Mouse (Mus musculus) heart, embryonic 13.5 days (tissue): Measurements from ENCODE around the gene Msh4. TPM values are rescaled to one million over a fixed set of nuclear protein-coding genes. Genes with fewer than 3 reads are reported as not detected.

ENCODE experiments used
- ATAC-seq: fragments of 200-750 bp; cut with Nextera tagmentation; 2 replicates; pipeline ENCODE4 v1.8.0; 2017; ENCODE audit warnings: moderate TSS enrichment; ENCODE audit not compliant: insufficient number of reproducible peaks, low FRiP score, low TSS enrichment; ENCODE audit errors: extremely low read depth
- H3K27ac ChIP-seq: fragments of 300-500 bp; sonication (generic); replicated peaks from 2 replicates; pipeline ENCODE4 v1.5.1; 2015; ENCODE audit warnings: moderate library complexity, mild to moderate bottlenecking, inconsistent platforms
- H3K27me3 ChIP-seq: fragments of 300-500 bp; sonication (generic); replicated peaks from 2 replicates; pipeline ENCODE4 v1.6.1; 2015; ENCODE audit warnings: mild to moderate bottlenecking, inconsistent platforms
- H3K36me3 ChIP-seq: fragments of 300-500 bp; sonication (generic); 2 replicates; pipeline ENCODE4 v1.6.1; 2015; ENCODE audit warnings: mild to moderate bottlenecking, inconsistent platforms
- H3K4me1 ChIP-seq: fragments of 300-500 bp; sonication (generic); 2 replicates; pipeline ENCODE4 v1.6.1; 2015; ENCODE audit warnings: inconsistent platforms
- H3K4me2 ChIP-seq: fragments of 300-500 bp; sonication (generic); 2 replicates; pipeline ENCODE4 v1.6.1; 2015; ENCODE audit warnings: inconsistent platforms, mild to moderate bottlenecking, moderate library complexity
- H3K4me3 ChIP-seq: fragments of 300-500 bp; sonication (generic); 2 replicates; pipeline ENCODE4 v1.5.1; 2015; ENCODE audit warnings: moderate library complexity, mild to moderate bottlenecking, inconsistent platforms
- H3K9ac ChIP-seq: fragments of 300-500 bp; sonication (generic); 2 replicates; pipeline ENCODE4 v1.6.1; 2015; ENCODE audit warnings: inconsistent platforms, mild to moderate bottlenecking, moderate library complexity
- H3K9me3 ChIP-seq: fragments of 300-500 bp; sonication (generic); 2 replicates; pipeline ENCODE4 v1.6.1; 2016; ENCODE audit warnings: inconsistent platforms
- WGBS: fragments of 180-500 bp; shearing (Covaris S2); methylation state at CpG from one replicate; pipeline ENCODE4 v1.1.7; 2015; ENCODE audit warnings: mixed read lengths; 5-methylcytosine and 5-hydroxymethylcytosine counted together
- polyA plus RNA-seq: library from polyadenylated mRNA; unstranded; fragments of >200 nt; fragmentation: Nextera tagmentation; extraction: Ambion mirVana; gene quantifications from 2 replicates; pipeline ENCODE4 v1.2.1, GENCODE M21; 2015

Msh4 gene
- polyA plus RNA-seq: 0.10 and 0.12 TPM in 2 replicates

- Histone ChIP-seq H3K27me3 (no peaks in the 10 kb centered on the region), H3K9ac (no peak within 1 kb of the TSS), H3K4me3 (no peak within 1 kb of the TSS), H3K9me3 (no peaks in the 10 kb centered on the region), H3K4me2 (no peak within 1 kb of the TSS), H3K36me3 (peaks cover 82% of the 10 kb centered on the region), H3K27ac (peak within 1 kb of the TSS; percentile 15; the same call in 1 of the 2 replicates), H3K4me1 (peaks cover 54% of the 10 kb centered on the region)
- WGBS: 82% methylated on average over 9 of the region's 9 CpGs
- no peak for ATAC-seq
Measured at GRCm38 (mm10) chr3:153906136-153906871, at the start of gene Msh4. Gene Msh4, minus strand, starts transcription at chr3:153906138.

- Histone ChIP-seq H3K9ac (no peak overlapping the region), H3K9me3 (no peaks in the 10 kb centered on the region; the same call in 1 of the 2 replicates), H3K4me2 (no peak overlapping the region), H3K4me3 (no peak overlapping the region), H3K27me3 (no peaks in the 10 kb centered on the region), H3K36me3 (no peaks in the 10 kb centered on the region), H3K27ac (no peak overlapping the region), H3K4me1 (peaks cover 10% of the 10 kb centered on the region)
- WGBS: 60% methylated on average over 2 of the region's 2 CpGs
- ATAC-seq: no peak
Measured at GRCm38 (mm10) chr3:153948176-153948575, 42.2 kb upstream of the Msh4 start.

GRCm38 (mm10) chr3:153947271-153947670 lies 41.3 kb upstream of the Msh4 start:
- Histone ChIP-seq H3K27me3 (no peaks in the 10 kb centered on the region), H3K27ac (no peak overlapping the region), H3K9me3 (no peaks in the 10 kb centered on the region; the same call in 1 of the 2 replicates), H3K4me2 (no peak overlapping the region), H3K4me3 (no peak overlapping the region), H3K9ac (no peak overlapping the region), H3K4me1 (peaks cover 19% of the 10 kb centered on the region), H3K36me3 (no peaks in the 10 kb centered on the region)
- 65% methylated on average over 4 of the region's 4 CpGs for WGBS
- no peak for ATAC-seq

- Histone ChIP-seq H3K4me1 (peaks cover 38% of the 10 kb centered on the region), H3K9ac (peak within 1 kb of the TSS; percentile 97), H3K27ac (peak within 1 kb of the TSS; percentile 94), H3K36me3 (peaks cover 25% of the 10 kb centered on the region), H3K9me3 (no peaks in the 10 kb centered on the region), H3K27me3 (no peaks in the 10 kb centered on the region), H3K4me3 (peak within 1 kb of the TSS; percentile 90), H3K4me2 (peak within 1 kb of the TSS; percentile 81)
- peak; percentile 99 for ATAC-seq
- under 1% methylated on average over 41 of the region's 41 CpGs for WGBS
Measured at GRCm38 (mm10) chr3:153944335-153944990, 38.5 kb upstream of the Msh4 start, which contains the start of gene Acadm. Gene Acadm, minus strand, starts transcription at chr3:153944632.

GRCm38 (mm10) chr3:153943901-153944334 lies 38.0 kb upstream of the Msh4 start:
- WGBS: 1% methylated on average over 19 of the region's 19 CpGs

GRCm38 (mm10) chr3:153943003-153943640 lies 37.2 kb upstream of the Msh4 start:
- peaks cover 39% of the 10 kb centered on the region for H3K36me3 ChIP-seq
- peak overlapping the region; percentile 90 for H3K4me3 ChIP-seq
- H3K9me3 ChIP-seq: no peaks in the 10 kb centered on the region
- H3K9ac ChIP-seq: peak overlapping the region; percentile 97
- peak overlapping the region; percentile 81 for H3K4me2 ChIP-seq
- H3K27ac ChIP-seq: peak overlapping the region; percentile 94
- ATAC-seq: no peak
- 32% methylated on average over 12 of the region's 12 CpGs for WGBS
- H3K27me3 ChIP-seq: no peaks in the 10 kb centered on the region
- H3K4me1 ChIP-seq: peaks cover 38% of the 10 kb centered on the region

More at GRCm38 (mm10) chr3:153943901-153944334, 38.0 kb upstream of the Msh4 start:
- Histone ChIP-seq H3K27ac (peak overlapping the region; percentile 94), H3K36me3 (peaks cover 31% of the 10 kb centered on the region), H3K9ac (peak overlapping the region; percentile 97), H3K4me2 (peak overlapping the region; percentile 81), H3K9me3 (no peaks in the 10 kb centered on the region), H3K27me3 (no peaks in the 10 kb centered on the region), H3K4me3 (peak overlapping the region; percentile 90), H3K4me1 (peaks cover 38% of the 10 kb centered on the region)
- peak; percentile 4; the same call in 1 of the 2 replicates for ATAC-seq

- Histone ChIP-seq H3K27ac (no peak overlapping the region), H3K9ac (0 out of 2 replicates have a peak overlapping the region, but pooled peaks have one; percentile 10), H3K27me3 (no peaks in the 10 kb centered on the region), H3K4me1 (peaks cover 38% of the 10 kb centered on the region), H3K4me2 (no peak overlapping the region), H3K36me3 (peaks cover 54% of the 10 kb centered on the region), H3K4me3 (no peak overlapping the region), H3K9me3 (no peaks in the 10 kb centered on the region)
- ATAC-seq: no peak
- WGBS: 86% methylated on average over 13 of the region's 13 CpGs
Measured at GRCm38 (mm10) chr3:153941613-153942012, 35.7 kb upstream of the Msh4 start.

- no peak overlapping the region for H3K4me2 ChIP-seq
- H3K27ac ChIP-seq: no peak overlapping the region
- H3K9ac ChIP-seq: no peak overlapping the region
- no peaks in the 10 kb centered on the region for H3K27me3 ChIP-seq
- H3K4me1 ChIP-seq: peaks cover 46% of the 10 kb centered on the region
- peaks cover 61% of the 10 kb centered on the region for H3K36me3 ChIP-seq
- no peak for ATAC-seq
- 79% methylated on average over 9 of the region's 9 CpGs for WGBS
- no peak overlapping the region for H3K4me3 ChIP-seq
- H3K9me3 ChIP-seq: no peaks in the 10 kb centered on the region
Measured at GRCm38 (mm10) chr3:153940486-153940885, 34.5 kb upstream of the Msh4 start.

GRCm38 (mm10) chr3:153940021-153940420 lies 34.1 kb upstream of the Msh4 start:
- 60% methylated on average over 8 of the region's 8 CpGs for WGBS
- peaks cover 65% of the 10 kb centered on the region for H3K36me3 ChIP-seq

GRCm38 (mm10) chr3:153937116-153937810 lies 31.3 kb upstream of the Msh4 start:
- no peak for ATAC-seq
- no peaks in the 10 kb centered on the region for H3K9me3 ChIP-seq
- H3K9ac ChIP-seq: no peak overlapping the region
- H3K4me2 ChIP-seq: no peak overlapping the region
- H3K36me3 ChIP-seq: peaks cover 91% of the 10 kb centered on the region
- peak overlapping the region; percentile 98; the same call in 1 of the 2 replicates for H3K27ac ChIP-seq
- no peaks in the 10 kb centered on the region for H3K27me3 ChIP-seq
- peaks cover 35% of the 10 kb centered on the region for H3K4me1 ChIP-seq
- WGBS: 85% methylated on average over 17 of the region's 17 CpGs
- H3K4me3 ChIP-seq: no peak overlapping the region

More at GRCm38 (mm10) chr3:153940021-153940420, 34.1 kb upstream of the Msh4 start:
- no peak overlapping the region for H3K4me3 ChIP-seq
- ATAC-seq: no peak
- H3K4me2 ChIP-seq: no peak overlapping the region
- no peaks in the 10 kb centered on the region for H3K9me3 ChIP-seq
- H3K27me3 ChIP-seq: no peaks in the 10 kb centered on the region
- no peak overlapping the region for H3K9ac ChIP-seq
- no peak overlapping the region for H3K27ac ChIP-seq
- peaks cover 47% of the 10 kb centered on the region for H3K4me1 ChIP-seq
